Mouse (Mus musculus) cerebellum, postnatal 10 days (tissue): Measurements from ENCODE around the gene Gm28047.
"Not testable (repeated sequence)": the region's sequence is repeated elsewhere in the genome, so short reads cannot be mapped to it uniquely, and the experiment has no call there.

Experiments
- DNase-seq, 2 experiments: peaks; one replicate each; pipeline ENCODE4 v3.0.0; 2021; ENCODE audit warnings: mixed read lengths in 2 of 2

The Gm28047 gene

GRCm38 (mm10) chr15:102624970-102625686 lies at the start of gene Gm28047, which contains the start of gene Atf7:
Gene Gm28047, minus strand, starts transcription at chr15:102625067.
Gene Atf7, minus strand, starts transcription at chr15:102625464.
- peak; percentile 100 for DNase-seq

- DNase-seq, result peak; percentile 55 to 56
These were observed 48.7 kb upstream of the Gm28047 start for GRCm38 (mm10) chr15:102673548-102673947.

GRCm38 (mm10) chr15:102672215-102673071 lies 47.6 kb upstream of the Gm28047 start, which contains the start of gene Atp5g2:
Gene Atp5g2, minus strand, starts transcription at chr15:102672352.
- DNase-seq, result peak in 1 of 2 experiments; percentile 35

GRCm38 (mm10) chr15:102671721-102672214 lies 46.9 kb upstream of the Gm28047 start:
- peak; percentile 92 to 94 for DNase-seq

- peak; percentile 100 for DNase-seq
These were observed 46.1 kb upstream of the Gm28047 start for GRCm38 (mm10) chr15:102670767-102671575.

GRCm38 (mm10) chr15:102670281-102670680 lies 45.4 kb upstream of the Gm28047 start:
- DNase-seq, result peak; percentile 39 to 62

GRCm38 (mm10) chr15:102669571-102669970 lies 44.7 kb upstream of the Gm28047 start:
- DNase-seq, result no peak

- peak; percentile 84 to 89 for DNase-seq
These were observed 40.6 kb upstream of the Gm28047 start for GRCm38 (mm10) chr15:102665494-102665893.

- DNase-seq, result no peak
These were observed 39.0 kb upstream of the Gm28047 start for GRCm38 (mm10) chr15:102663825-102664224.

- not testable (repeated sequence) for DNase-seq
These were observed 37.7 kb upstream of the Gm28047 start for GRCm38 (mm10) chr15:102662601-102663000.

- no peak for DNase-seq
These were observed 33.1 kb upstream of the Gm28047 start for GRCm38 (mm10) chr15:102657926-102658381.

GRCm38 (mm10) chr15:102656658-102657057 lies 31.8 kb upstream of the Gm28047 start:
- DNase-seq, result peak in 1 of 2 experiments; percentile 13

GRCm38 (mm10) chr15:102651928-102652660 lies 27.2 kb upstream of the Gm28047 start:
- DNase-seq, result not testable (repeated sequence)

GRCm38 (mm10) chr15:102651107-102651506 lies 26.2 kb upstream of the Gm28047 start:
- DNase-seq, result no peak

GRCm38 (mm10) chr15:102635817-102636216 lies 10.9 kb upstream of the Gm28047 start:
- DNase-seq, result peak; percentile 55 to 67

GRCm38 (mm10) chr15:102634684-102635083 lies 9.8 kb upstream of the Gm28047 start:
- DNase-seq, result no peak

- DNase-seq, result peak in 1 of 2 experiments; percentile 61
These were observed 804 bp upstream of the Gm28047 start for GRCm38 (mm10) chr15:102625687-102626055.

- peak; percentile 42 to 51 for DNase-seq
These were observed 437 bp downstream of the Gm28047 start for GRCm38 (mm10) chr15:102624291-102624969.

GRCm38 (mm10) chr15:102623121-102623520 lies 1.7 kb downstream of the Gm28047 start:
- no peak for DNase-seq

- DNase-seq, result no peak
These were observed 2.3 kb downstream of the Gm28047 start for GRCm38 (mm10) chr15:102622536-102622935.

- DNase-seq, result no peak
These were observed 4.1 kb downstream of the Gm28047 start for GRCm38 (mm10) chr15:102620765-102621164.
